Mouse (Mus musculus): Measurements from ENCODE around the gene Zfp599.

The Zfp599 gene

GRCm38 (mm10) chr9:22224066-22224465 is 35.6 kb downstream of the Zfp599 start:
- no peak for DNase-seq

- DNase-seq: no peak
Measured at GRCm38 (mm10) chr9:22217858-22218493, 41.7 kb downstream of the Zfp599 start.

DNA sequence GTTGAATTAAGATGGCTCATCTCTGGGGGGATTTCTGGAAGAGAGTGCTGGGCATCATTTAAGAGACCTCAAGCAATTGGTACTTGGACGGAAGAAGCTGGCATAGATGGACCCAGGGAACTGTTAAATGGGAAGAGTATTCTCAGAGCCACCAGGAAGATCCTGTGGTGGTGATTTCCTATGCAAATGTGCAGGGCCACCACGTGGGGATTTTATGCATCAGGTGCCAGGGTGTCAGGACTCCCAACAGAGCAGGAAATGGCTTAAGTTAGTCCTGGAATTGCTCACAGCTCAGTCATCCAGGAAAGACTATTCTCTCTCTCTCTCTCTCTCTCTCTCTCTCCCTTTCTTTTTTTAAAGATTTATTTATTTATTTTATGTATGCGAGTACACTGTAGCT is 43.0 kb downstream of the Zfp599 start:
- no peak for DNase-seq

DNA sequence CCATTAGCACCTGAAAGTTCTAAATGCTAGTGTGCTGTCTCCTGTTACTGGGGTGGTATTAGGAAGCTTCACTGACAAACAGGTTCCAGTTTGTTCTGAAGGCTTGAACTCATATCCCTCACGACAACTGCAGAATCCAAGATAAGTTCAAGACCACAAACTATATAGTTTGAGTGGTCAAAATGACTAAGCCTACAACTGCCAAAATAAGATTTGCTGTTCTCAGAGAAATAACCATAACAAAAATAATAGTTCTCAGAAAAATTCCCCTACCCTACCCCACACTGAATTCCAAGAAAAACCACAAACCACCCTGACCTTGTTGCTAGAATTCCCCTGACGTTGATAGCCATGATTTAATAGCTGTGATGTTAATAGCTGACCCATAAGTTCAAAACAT is 45.1 kb downstream of the Zfp599 start:
- no peak for DNase-seq

GRCm38 (mm10) chr9:22213785-22214194 is 45.9 kb downstream of the Zfp599 start:
- no peak for DNase-seq
